Mouse (Mus musculus): ENCODE measurements around the gene Map2. TPM values are rescaled to one million over a fixed set of nuclear protein-coding genes. Genes with fewer than 3 reads are reported as not detected.
A peak's percentile ranks its signal among the peaks of the same experiment; 100 is the strongest.

Gene Map2
- polyA plus RNA-seq (2015; fragmentation: Nextera tagmentation; extraction: Ambion mirVana): 362 and 369 TPM in 2 replicates

DNA sequence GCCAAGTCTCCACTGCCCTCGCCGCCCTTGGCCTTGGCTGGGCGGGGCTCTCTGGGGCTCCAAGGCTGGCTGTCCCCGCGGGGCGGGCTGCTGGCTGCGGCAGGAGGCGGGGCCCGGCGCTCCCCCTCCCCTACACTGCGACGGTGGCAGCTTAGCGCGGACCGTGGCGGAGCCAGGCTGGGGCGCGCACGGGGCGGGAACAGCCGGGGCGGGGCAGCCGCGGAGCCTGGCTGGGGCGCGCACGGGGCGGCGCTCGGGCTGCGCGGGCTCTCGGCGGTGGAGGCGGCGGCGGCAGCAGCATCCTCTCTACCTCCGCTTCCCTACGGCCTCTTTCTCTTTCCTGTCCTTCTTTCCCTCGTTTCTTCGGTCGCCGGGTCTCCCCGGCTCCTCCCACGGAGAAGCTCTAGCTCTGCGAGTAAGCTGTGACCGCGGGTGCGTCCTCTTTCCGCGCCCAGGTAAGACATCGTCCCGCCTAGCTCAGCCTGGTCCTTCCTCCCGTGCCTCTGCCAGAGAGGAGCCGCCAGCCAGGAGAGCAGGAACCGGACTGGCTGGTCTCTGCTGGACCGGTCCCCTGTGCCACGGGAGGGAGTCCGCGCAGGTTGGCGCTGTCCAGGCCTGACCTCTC is at the start of gene Map2:
Gene Map2, plus strand, starts transcription at position 233 of the 625 bp plus-strand sequence.
- peak within 1 kb of the TSS; percentile 80 for H3K27ac ChIP-seq (replicated peaks)

DNA sequence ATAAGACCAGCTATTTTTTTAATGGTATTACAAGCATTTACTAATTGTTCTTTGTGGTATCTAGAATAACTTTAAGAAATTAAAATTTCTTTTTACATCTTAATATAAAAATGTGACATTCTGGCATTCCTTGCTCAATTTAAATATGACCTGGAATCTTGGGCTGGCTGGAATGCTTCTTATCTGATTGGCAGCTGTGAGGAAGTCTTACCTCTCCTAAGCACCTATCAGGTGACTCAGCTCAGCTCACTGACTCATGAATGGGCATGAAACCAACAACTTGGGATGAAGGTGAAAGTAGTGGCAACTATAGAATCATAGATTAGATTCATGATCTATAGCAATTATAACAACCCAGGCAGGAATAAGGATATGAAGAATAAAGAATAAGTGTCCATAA is 42.1 kb upstream of the Map2 start:
- H3K36me3 ChIP-seq: no peaks in the 10 kb centered on the region
- H3K4me2 ChIP-seq: no peak overlapping the region
- H3K4me3 ChIP-seq: no peak overlapping the region
- no peaks in the 10 kb centered on the region for H3K9me3 ChIP-seq
- H3K4me1 ChIP-seq (replicated peaks): no peaks in the 10 kb centered on the region
- ATAC-seq (ENCODE audit: low FRiP score, low read depth): no peak
- H3K27me3 ChIP-seq: no peaks in the 10 kb centered on the region
- no peak overlapping the region for H3K9ac ChIP-seq
- H3K27ac ChIP-seq (replicated peaks): no peak overlapping the region

More for the DNA sequence above, at the start of gene Map2:
- Histone ChIP-seq H3K36me3 (0 out of 2 replicates have a peak, but pooled peaks cover 6% of the 10 kb centered on the region), H3K4me1 (replicated peaks) (peaks cover 19% of the 10 kb centered on the region), H3K4me2 (peak within 1 kb of the TSS; percentile 63), H3K4me3 (peak within 1 kb of the TSS; percentile 96), H3K9ac (peak within 1 kb of the TSS; percentile 97), H3K27me3 (no peaks in the 10 kb centered on the region), H3K9me3 (no peaks in the 10 kb centered on the region)
- ATAC-seq (ENCODE audit: low FRiP score, low read depth): peak; percentile 96
- under 1% methylated on average over 50 of the region's 61 CpGs for WGBS

DNA sequence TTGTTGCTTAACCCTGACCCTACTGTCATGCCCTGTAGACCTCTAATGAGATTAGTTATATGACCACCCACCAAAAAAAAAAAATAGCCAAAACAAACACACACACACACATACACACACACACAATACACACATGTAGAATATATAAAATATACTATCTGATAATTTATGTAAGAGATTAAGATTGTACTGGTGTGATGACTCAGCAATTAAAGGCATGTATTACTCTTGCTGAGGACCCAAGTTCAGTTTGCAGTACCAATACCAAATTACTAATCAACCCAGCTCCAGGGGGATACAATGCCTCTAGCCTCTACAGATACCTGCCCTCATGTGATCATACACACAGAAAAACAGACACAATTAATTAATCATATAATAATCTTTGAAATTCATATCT is 39.7 kb upstream of the Map2 start:
- no peaks in the 10 kb centered on the region for H3K36me3 ChIP-seq
- no peak overlapping the region for H3K9ac ChIP-seq
- H3K4me2 ChIP-seq: no peak overlapping the region
- no peaks in the 10 kb centered on the region for H3K27me3 ChIP-seq
- no peaks in the 10 kb centered on the region for H3K9me3 ChIP-seq
- no peak overlapping the region for H3K4me3 ChIP-seq
- no peak overlapping the region for H3K27ac ChIP-seq (replicated peaks)
- no peaks in the 10 kb centered on the region for H3K4me1 ChIP-seq (replicated peaks)
- no peak for ATAC-seq (ENCODE audit: low FRiP score, low read depth)

DNA sequence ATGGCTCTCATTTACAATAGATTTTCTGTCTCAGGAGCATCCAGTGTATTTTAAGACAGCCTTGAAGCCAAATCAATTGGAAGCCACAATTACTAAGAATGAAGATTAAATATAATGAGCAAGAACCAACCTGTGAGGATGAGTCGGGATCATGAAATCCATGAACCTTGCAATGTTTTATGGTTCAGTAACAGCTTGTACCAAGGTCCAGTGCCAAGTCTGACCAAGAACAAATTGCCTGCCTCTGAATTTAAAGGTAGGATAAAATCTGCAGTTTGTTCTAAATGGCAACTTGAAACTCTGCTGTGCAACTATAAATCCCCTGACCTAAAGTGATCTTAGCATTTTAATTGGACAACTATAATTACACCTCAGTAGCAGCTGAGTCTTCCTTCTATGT is 34.4 kb upstream of the Map2 start:
- Histone ChIP-seq H3K4me1 (replicated peaks) (no peaks in the 10 kb centered on the region), H3K4me3 (no peak overlapping the region), H3K4me2 (no peak overlapping the region), H3K9ac (no peak overlapping the region), H3K36me3 (no peaks in the 10 kb centered on the region), H3K9me3 (no peaks in the 10 kb centered on the region), H3K27ac (replicated peaks) (no peak overlapping the region), H3K27me3 (no peaks in the 10 kb centered on the region)
- no peak for ATAC-seq (ENCODE audit: low FRiP score, low read depth)
- 71% methylated on average over 1 of the region's 1 CpGs for WGBS

DNA sequence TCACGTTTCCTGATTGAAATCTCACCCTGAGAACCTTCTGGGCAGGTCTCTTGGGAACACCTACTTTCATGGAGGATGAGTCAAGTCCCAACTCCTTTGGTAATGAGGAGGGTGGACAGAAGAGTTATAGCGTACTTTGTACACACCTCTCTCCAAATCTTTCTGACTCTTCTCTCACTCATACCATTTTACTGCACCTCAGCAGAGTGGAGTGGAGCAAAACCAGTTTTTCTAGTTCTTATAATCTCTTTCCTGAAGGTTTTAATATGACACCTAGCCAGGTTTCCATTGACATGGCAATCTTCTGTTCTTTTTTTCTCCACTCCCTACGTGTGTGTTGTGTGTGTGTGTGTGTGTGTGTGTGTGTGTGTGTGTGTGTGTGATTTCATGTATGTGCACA is 29.9 kb upstream of the Map2 start:
- Histone ChIP-seq H3K27ac (replicated peaks) (no peak overlapping the region), H3K4me1 (replicated peaks) (peaks cover 14% of the 10 kb centered on the region), H3K9ac (no peak overlapping the region), H3K36me3 (no peaks in the 10 kb centered on the region), H3K4me2 (no peak overlapping the region), H3K4me3 (no peak overlapping the region), H3K9me3 (no peaks in the 10 kb centered on the region), H3K27me3 (no peaks in the 10 kb centered on the region)
- no peak for ATAC-seq (ENCODE audit: low FRiP score, low read depth)
- 79% methylated on average over 3 of the region's 3 CpGs for WGBS

DNA sequence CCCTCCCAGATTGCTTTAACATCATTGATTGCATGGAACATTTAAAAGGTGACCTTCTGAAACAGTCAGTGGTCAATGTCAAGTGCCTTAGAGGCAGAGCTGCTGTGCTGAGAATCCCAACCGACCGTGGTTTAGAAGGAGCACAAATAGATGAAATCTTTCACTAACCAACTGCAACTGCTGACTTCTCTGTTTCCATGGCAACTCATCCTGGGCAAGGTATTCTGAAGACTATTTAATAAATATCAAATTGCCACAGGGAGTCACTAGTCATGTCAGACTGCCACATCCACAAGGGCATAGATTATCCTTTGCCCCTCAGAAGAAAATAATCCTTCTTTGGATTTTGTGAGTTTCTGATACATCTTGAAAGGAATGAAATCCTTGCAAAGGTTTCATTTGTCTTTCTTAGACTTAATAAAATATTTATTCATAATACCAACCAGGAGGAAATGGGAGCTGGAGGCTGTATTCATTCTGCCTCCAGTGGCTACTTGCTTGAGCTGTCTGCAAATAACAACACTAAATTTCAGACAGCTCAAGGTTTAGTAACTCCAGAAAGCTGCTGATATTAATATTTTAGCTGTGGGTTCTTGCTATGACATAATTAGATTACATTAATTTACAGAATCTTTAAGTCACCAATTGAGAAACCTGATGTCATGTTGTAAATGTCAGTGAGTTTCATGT is 26.1 kb upstream of the Map2 start:
- Histone ChIP-seq H3K4me3 (no peak overlapping the region), H3K4me1 (replicated peaks) (peaks cover 14% of the 10 kb centered on the region), H3K9me3 (no peaks in the 10 kb centered on the region), H3K36me3 (no peaks in the 10 kb centered on the region), H3K27ac (replicated peaks) (peak overlapping the region; percentile 57), H3K27me3 (no peaks in the 10 kb centered on the region), H3K9ac (no peak overlapping the region), H3K4me2 (no peak overlapping the region)
- 22% methylated on average over 2 of the region's 2 CpGs for whole genome bisulfite sequencing
- ATAC-seq (ENCODE audit: low FRiP score, low read depth): peak; percentile 82

DNA sequence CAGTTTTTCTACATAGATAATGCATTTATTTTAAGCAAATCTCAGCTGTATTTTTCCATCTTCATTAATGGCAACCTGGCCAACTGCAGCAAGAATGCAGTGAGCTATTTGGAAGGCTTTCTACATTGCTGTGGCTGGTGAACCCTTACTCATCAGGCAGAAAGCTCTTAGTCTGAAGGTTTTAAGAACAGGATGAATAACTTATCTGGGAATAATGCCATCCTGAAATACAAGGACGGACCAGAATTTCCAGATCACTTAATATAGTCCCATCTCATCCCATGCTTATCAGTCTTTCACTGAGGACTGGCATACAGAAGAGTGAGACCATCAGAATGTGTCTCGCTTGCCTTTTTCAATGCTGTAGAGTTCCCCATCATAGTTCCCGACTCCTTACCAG is 24.3 kb upstream of the Map2 start:
- no peak overlapping the region for H3K4me3 ChIP-seq
- no peaks in the 10 kb centered on the region for H3K9me3 ChIP-seq
- H3K36me3 ChIP-seq: no peaks in the 10 kb centered on the region
- WGBS: 94% methylated on average over 3 of the region's 3 CpGs
- no peak for ATAC-seq (ENCODE audit: low FRiP score, low read depth)
- no peak overlapping the region for H3K27ac ChIP-seq (replicated peaks)
- H3K4me1 ChIP-seq (replicated peaks): peaks cover 14% of the 10 kb centered on the region
- no peaks in the 10 kb centered on the region for H3K27me3 ChIP-seq
- H3K9ac ChIP-seq: no peak overlapping the region
- no peak overlapping the region for H3K4me2 ChIP-seq

DNA sequence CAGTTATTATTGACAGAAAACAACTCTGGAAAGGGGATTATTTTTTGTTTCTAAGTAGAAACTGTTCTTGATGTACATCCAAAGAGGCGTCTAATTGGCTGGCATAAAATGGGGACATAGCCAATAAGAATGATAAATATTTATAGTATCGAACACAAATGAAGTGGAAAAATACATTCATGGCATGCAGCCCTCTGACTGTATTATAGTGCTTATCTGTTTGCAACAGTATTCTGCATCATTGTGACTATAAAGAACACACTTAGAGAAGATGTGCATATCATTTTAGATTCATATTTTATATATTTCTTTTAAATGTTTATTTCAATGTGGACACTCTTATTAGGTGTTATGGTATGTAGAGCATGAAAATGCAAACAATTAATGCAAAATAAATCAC is 17.9 kb upstream of the Map2 start:
- Histone ChIP-seq H3K4me2 (no peak overlapping the region), H3K36me3 (no peaks in the 10 kb centered on the region), H3K27me3 (no peaks in the 10 kb centered on the region), H3K27ac (replicated peaks) (no peak overlapping the region), H3K9me3 (no peaks in the 10 kb centered on the region), H3K9ac (no peak overlapping the region), H3K4me3 (no peak overlapping the region), H3K4me1 (replicated peaks) (no peaks in the 10 kb centered on the region)
- WGBS: 74% methylated on average over 2 of the region's 2 CpGs
- ATAC-seq (ENCODE audit: low FRiP score, low read depth): no peak

DNA sequence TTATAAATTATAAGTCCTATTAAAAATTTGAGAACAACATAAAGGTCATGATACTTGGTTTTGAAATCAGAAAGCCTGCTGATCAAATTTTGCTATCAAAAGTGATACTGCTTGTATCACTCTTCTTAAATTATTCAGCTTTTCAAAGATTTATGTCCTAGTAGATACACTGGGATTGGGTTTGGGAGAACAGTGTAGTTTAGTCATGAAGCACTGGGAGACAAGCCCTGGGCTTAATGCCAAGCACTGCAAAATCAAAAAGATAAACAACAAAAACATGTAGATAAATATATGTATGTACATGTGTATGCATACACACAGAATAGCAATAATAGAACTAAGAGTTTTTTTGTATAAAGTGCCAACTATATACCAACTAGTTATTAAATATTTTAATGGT is 17.5 kb upstream of the Map2 start:
- Histone ChIP-seq H3K9me3 (no peaks in the 10 kb centered on the region), H3K4me2 (no peak overlapping the region), H3K27me3 (no peaks in the 10 kb centered on the region), H3K4me1 (replicated peaks) (no peaks in the 10 kb centered on the region), H3K4me3 (no peak overlapping the region), H3K36me3 (no peaks in the 10 kb centered on the region), H3K9ac (no peak overlapping the region), H3K27ac (replicated peaks) (no peak overlapping the region)
- ATAC-seq (ENCODE audit: low FRiP score, low read depth): no peak

DNA sequence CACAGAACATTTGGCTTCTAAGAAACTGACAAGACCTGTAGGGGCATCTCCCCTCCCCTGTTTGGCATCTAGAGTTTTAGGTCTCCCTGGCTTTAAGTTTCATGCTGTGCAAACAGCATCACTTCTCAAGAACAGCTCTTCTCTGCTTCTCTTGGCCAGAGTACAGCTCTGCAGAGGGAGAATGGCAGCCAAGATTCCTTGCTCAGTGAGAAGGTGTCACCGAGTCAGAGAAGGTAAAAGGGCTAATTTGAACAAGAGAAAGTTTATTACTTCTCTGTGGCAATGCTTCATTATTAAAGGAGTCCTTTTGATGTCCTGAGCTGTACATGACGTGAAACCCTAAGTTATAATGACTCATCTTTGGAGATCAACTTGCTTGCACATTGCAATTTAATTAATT is 10.4 kb upstream of the Map2 start:
- Histone ChIP-seq H3K27ac (replicated peaks) (no peak overlapping the region), H3K36me3 (no peaks in the 10 kb centered on the region), H3K4me1 (replicated peaks) (no peaks in the 10 kb centered on the region), H3K4me3 (no peak overlapping the region), H3K4me2 (no peak overlapping the region), H3K9ac (no peak overlapping the region), H3K27me3 (no peaks in the 10 kb centered on the region), H3K9me3 (no peaks in the 10 kb centered on the region)
- 50% methylated on average over 2 of the region's 2 CpGs for WGBS
- no peak for ATAC-seq (ENCODE audit: low FRiP score, low read depth)

DNA sequence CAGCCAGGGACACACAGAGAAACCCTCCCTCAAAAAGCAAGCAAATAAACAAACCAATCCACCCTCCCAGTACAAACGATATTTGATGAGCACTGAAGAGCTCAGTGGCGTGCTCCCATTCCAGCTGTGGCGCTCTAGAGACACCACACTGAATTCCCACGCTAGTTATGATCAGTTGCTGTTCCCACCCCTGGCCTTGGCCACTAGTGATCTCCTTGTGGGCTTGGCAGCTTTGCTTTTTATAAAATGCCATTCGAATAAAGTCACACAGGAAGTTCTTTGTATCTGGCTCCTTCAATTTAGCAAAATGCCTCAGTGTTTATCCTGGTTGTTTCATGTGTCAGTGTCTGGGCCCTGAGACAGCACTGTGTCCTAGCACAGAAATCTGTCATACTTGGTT is 6.4 kb upstream of the Map2 start:
- no peaks in the 10 kb centered on the region for H3K36me3 ChIP-seq
- ATAC-seq (ENCODE audit: low FRiP score, low read depth): no peak
- WGBS: 64% methylated on average over 5 of the region's 5 CpGs
- H3K4me1 ChIP-seq (replicated peaks): no peaks in the 10 kb centered on the region
- H3K4me3 ChIP-seq: no peak overlapping the region
- H3K27ac ChIP-seq (replicated peaks): no peak overlapping the region
- no peak overlapping the region for H3K4me2 ChIP-seq
- H3K9me3 ChIP-seq: no peaks in the 10 kb centered on the region
- H3K27me3 ChIP-seq: no peaks in the 10 kb centered on the region
- no peak overlapping the region for H3K9ac ChIP-seq

DNA sequence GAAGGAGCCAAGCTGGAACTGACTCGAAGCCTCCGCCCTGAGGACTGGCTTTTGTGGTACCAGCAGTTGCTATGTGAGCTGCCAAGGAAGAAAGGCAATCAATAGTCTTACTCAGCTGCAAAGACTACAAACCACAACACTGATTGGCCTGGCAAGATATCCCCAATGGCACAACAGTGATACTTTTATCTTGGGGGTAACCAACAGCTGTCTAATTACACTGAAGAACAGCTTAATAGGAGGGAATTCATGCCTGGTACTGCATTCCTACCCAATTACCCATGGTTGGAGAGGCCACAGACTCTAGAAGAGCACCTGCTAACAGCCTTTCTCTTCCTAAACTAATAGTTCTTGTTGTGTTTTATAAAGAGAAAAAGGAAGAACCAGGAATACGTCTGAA is 2.9 kb upstream of the Map2 start:
- WGBS: 69% methylated on average over 3 of the region's 3 CpGs

DNA sequence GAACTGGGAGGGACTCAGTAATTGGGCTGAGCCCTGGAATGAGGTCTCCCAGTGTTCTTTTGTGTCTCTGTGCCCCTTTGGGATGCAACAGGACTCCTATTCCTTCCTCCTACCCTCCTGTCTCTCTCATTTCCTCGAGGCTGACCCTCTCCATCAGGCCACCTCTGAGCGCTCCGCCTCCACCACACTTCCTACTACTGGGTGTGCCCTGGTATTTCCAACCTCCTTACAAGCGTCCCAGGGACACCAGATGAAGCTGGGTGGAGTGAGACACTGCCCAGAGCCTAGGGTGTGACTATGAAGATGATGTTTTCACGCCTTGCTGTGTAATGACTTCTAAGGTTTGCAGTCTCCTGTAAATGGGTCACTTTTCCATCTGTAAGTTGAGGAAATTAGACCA is 1.4 kb upstream of the Map2 start:
- 52% methylated on average over 5 of the region's 5 CpGs for WGBS
- no peak overlapping the region for H3K9ac ChIP-seq
- H3K27ac ChIP-seq (replicated peaks): no peak overlapping the region
- no peaks in the 10 kb centered on the region for H3K27me3 ChIP-seq
- H3K9me3 ChIP-seq: no peaks in the 10 kb centered on the region
- H3K36me3 ChIP-seq: 0 out of 2 replicates have a peak, but pooled peaks cover 3% of the 10 kb centered on the region
- no peak overlapping the region for H3K4me2 ChIP-seq
- ATAC-seq (ENCODE audit: low FRiP score, low read depth): no peak
- H3K4me3 ChIP-seq: no peak overlapping the region
- peaks cover 10% of the 10 kb centered on the region for H3K4me1 ChIP-seq (replicated peaks)

More for the DNA sequence above, 2.9 kb upstream of the Map2 start:
- Histone ChIP-seq H3K27ac (replicated peaks) (no peak overlapping the region), H3K27me3 (no peaks in the 10 kb centered on the region), H3K4me1 (replicated peaks) (no peaks in the 10 kb centered on the region), H3K36me3 (no peaks in the 10 kb centered on the region), H3K9me3 (no peaks in the 10 kb centered on the region), H3K9ac (no peak overlapping the region), H3K4me3 (no peak overlapping the region), H3K4me2 (no peak overlapping the region)
- ATAC-seq (ENCODE audit: low FRiP score, low read depth): no peak

Data from hindbrain, embryonic 15.5 days (tissue).